Mouse (Mus musculus) forebrain, embryonic 12.5 days (tissue): Measurements from ENCODE around the gene Scfd2. TPM values are rescaled to one million over a fixed set of nuclear protein-coding genes. Genes with fewer than 3 reads are reported as not detected.

ENCODE experiments used
- ATAC-seq: fragments of 200-750 bp; cut with Nextera tagmentation; 2 replicates; pipeline ENCODE4 v1.8.0; 2017; ENCODE audit warnings: moderate TSS enrichment; ENCODE audit not compliant: low FRiP score
- H3K27ac ChIP-seq: fragments of 300-500 bp; sonication (generic); 2 replicates; pipeline ENCODE4 v1.5.1; 2016; ENCODE audit warnings: mild to moderate bottlenecking
- H3K27me3 ChIP-seq: fragments of 300-500 bp; sonication (generic); 2 replicates; pipeline ENCODE4 v1.6.1; 2016; ENCODE audit warnings: mild to moderate bottlenecking
- H3K36me3 ChIP-seq: fragments of 300-500 bp; sonication (generic); replicated peaks from 2 replicates; pipeline ENCODE4 v1.6.1; 2016; ENCODE audit warnings: mild to moderate bottlenecking
- H3K4me1 ChIP-seq: fragments of 300-500 bp; sonication (generic); 2 replicates; pipeline ENCODE4 v1.6.1; 2016
- H3K4me2 ChIP-seq: fragments of 300-500 bp; sonication (generic); 2 replicates; pipeline ENCODE4 v1.6.1; 2016; ENCODE audit warnings: mild to moderate bottlenecking, moderate library complexity
- H3K4me3 ChIP-seq: fragments of 300-500 bp; sonication (generic); replicated peaks from 2 replicates; pipeline ENCODE4 v1.5.1; 2016; ENCODE audit warnings: mild to moderate bottlenecking
- H3K9ac ChIP-seq: fragments of 300-500 bp; sonication (generic); 2 replicates; pipeline ENCODE4 v1.6.1; 2016; ENCODE audit warnings: mild to moderate bottlenecking
- H3K9me3 ChIP-seq: fragments of 300-500 bp; sonication (generic); 2 replicates; pipeline ENCODE4 v1.6.1; 2016
- WGBS: fragments of 180-500 bp; shearing (Covaris S2); methylation state at CpG from one replicate; pipeline ENCODE4 v1.1.7; 2016; 5-methylcytosine and 5-hydroxymethylcytosine counted together
- polyA plus RNA-seq: library from polyadenylated mRNA; unstranded; fragments of >200 nt; fragmentation: Nextera tagmentation; extraction: Ambion mirVana; gene quantifications from 2 replicates; pipeline ENCODE4 v1.2.1, GENCODE M21; 2016

Scfd2 gene
- polyA plus RNA-seq, 1 experiment from 2014 or later, result 17.0 TPM

DNA sequence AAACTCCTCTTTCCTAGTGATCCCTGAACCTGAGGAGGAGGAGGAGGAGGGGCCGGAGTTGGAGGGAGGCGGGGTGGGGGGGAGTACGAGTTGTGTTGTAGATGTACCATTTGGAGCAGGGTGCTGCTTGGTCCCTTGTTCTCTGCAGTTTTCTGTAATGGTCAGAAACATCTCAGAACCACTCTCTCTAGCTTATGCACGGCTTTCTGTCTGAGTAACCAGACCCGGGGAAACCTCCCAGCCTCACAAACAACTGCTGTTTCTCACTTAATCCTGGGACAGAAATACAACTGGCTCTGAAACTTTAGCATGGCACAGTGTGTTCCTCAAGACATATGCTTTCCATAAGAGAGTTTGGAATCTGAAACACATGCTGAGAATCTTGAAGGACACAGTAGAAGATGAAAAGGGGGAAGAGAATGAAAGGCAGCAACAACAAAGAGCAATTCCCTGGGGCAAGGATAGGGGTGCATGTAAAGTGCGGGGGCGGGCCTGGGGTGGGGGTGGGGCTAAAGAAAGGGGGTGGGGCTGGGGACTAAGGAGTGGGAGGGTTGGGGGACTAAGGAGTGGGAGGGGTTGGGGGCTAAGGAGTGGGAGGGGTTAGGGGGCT is 317.0 kb downstream of the Scfd2 start:
- Histone ChIP-seq H3K4me1 (peaks cover 15% of the 10 kb centered on the region), H3K27me3 (no peaks in the 10 kb centered on the region), H3K36me3 (no peaks in the 10 kb centered on the region), H3K4me2 (peak overlapping the region; percentile 39), H3K4me3 (no peak overlapping the region; the same call in 1 of the 2 replicates), H3K9ac (no peak overlapping the region), H3K27ac (peak overlapping the region; percentile 80), H3K9me3 (no peaks in the 10 kb centered on the region)
- 1% methylated on average over 7 of the region's 7 CpGs for WGBS
- peak; percentile 68; the same call in 1 of the 2 replicates for ATAC-seq

DNA sequence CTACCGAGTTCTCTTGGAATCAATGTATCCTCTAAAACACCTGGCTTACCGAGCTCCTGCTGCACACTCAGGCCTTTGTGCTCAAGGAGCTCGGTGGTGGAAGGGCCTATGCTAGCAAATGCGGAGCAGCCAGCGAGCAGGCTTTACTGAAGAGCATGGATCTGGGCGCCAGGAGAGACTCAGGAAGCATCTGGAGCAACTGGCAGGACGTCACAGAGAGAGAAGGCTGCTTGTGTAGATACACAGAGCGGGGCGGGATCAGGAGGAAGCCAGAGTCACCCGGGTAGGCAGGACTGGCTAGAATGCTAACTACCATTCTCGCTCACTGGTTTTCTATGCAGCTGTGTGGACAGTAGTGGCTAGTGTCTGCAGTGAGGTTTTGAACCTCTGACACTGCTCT is 320.2 kb downstream of the Scfd2 start:
- Histone ChIP-seq H3K9me3 (no peaks in the 10 kb centered on the region), H3K27me3 (no peaks in the 10 kb centered on the region), H3K4me3 (no peak overlapping the region), H3K27ac (no peak overlapping the region), H3K36me3 (no peaks in the 10 kb centered on the region), H3K4me1 (peaks cover 15% of the 10 kb centered on the region), H3K4me2 (no peak overlapping the region), H3K9ac (no peak overlapping the region)
- no peak for ATAC-seq
- 83% methylated on average over 11 of the region's 11 CpGs for WGBS

DNA sequence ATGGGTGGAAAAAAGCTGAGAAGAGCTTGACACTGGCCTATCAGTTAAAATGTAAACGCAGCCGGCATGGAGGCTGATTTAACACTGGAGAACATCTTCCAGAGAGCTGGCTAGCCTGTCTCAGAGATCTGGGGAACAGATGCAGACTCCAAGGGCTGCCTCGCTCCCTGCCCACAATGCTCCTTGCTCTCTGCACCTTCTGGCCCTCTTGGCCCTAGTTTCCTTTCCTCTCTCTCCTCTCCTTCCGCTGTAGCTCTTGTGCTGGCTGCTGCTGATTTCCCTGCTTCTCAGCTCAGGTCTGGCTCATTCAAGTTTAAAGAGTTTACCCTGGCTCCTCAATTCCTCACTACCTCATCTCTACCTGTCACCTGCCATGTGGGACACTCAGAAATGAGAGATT is 321.9 kb downstream of the Scfd2 start:
- no peak overlapping the region for H3K4me3 ChIP-seq
- ATAC-seq, result no peak

DNA sequence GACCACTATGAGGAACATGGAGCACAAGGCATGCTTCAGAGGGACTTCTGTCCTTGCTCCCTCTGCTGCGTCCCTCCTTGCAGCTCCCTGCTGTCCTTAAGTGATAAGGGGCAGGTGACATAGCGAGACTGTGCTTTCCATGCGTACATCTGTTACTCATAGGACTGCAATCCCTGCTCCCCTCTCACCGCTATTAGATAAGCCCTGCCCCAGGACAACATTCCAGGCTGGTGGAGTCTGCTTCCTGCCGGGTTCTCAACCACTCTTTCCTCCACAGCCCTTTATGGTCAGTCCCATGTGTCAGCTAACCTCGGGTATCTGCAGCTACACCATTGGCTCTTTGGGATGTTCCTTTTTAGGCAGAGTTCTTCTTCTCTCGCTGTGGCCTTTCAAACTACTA is 323.1 kb downstream of the Scfd2 start:
- WGBS, result 73% methylated on average over 7 of the region's 7 CpGs

More for the DNA sequence above, 321.9 kb downstream of the Scfd2 start:
- H3K4me1 ChIP-seq, result peaks cover 13% of the 10 kb centered on the region
- H3K9me3 ChIP-seq, result no peaks in the 10 kb centered on the region
- WGBS, result 82% methylated on average over 4 of the region's 4 CpGs
- H3K9ac ChIP-seq, result no peak overlapping the region
- H3K27me3 ChIP-seq, result no peaks in the 10 kb centered on the region
- H3K36me3 ChIP-seq, result no peaks in the 10 kb centered on the region
- H3K27ac ChIP-seq, result no peak overlapping the region
- H3K4me2 ChIP-seq, result no peak overlapping the region

DNA sequence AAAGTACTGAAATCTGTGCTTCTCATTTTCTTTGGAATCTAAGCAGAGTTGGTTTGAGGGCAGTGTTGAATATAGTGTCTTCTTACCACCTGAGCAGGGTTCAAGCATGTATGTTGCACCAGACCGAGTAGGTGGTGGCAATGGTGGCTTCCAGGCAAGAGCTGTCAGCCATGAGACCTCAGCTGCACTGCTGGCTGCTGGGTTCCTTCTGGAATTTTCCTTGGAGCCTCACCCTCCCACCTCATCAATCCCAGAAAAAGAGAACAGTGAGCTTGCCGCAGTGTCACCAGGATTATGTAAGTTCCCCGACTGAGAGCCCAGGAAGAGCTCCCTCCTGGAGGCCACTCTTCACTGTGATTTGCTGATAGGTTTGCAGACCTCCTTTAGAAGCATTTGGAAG is 324.4 kb downstream of the Scfd2 start:
- Histone ChIP-seq H3K4me1 (peaks cover 7% of the 10 kb centered on the region), H3K27me3 (no peaks in the 10 kb centered on the region), H3K4me3 (no peak overlapping the region), H3K36me3 (no peaks in the 10 kb centered on the region), H3K27ac (no peak overlapping the region), H3K9me3 (no peaks in the 10 kb centered on the region), H3K4me2 (no peak overlapping the region), H3K9ac (no peak overlapping the region)
- 80% methylated on average over 3 of the region's 3 CpGs for whole genome bisulfite sequencing
- no peak for ATAC-seq

More for the DNA sequence above, 323.1 kb downstream of the Scfd2 start:
- H3K9ac ChIP-seq, result no peak overlapping the region
- ATAC-seq, result no peak
- no peaks in the 10 kb centered on the region for H3K27me3 ChIP-seq
- peaks cover 7% of the 10 kb centered on the region for H3K4me1 ChIP-seq
- H3K9me3 ChIP-seq, result no peaks in the 10 kb centered on the region
- H3K4me3 ChIP-seq, result no peak overlapping the region
- H3K27ac ChIP-seq, result no peak overlapping the region
- no peak overlapping the region for H3K4me2 ChIP-seq
- no peaks in the 10 kb centered on the region for H3K36me3 ChIP-seq

DNA sequence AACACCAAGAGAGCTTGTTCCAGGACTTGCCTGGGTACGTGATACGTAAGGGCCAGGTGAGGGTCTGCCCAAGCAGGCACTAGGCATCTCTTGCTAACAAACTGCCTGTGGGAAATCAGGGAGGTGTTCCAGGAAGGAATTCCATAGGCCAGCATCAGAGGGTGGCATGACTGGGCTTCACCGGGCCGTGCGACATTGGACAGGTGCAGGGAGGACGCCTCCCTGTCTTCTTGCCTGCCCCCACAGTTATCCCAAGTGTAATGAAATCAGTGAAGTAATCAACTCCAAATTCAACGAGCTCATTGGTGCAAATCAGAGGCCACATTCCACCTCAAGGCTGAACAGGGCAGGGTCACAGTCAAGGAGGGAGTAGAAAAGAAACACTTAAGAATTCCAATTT is 324.9 kb downstream of the Scfd2 start:
- 88% methylated on average over 7 of the region's 7 CpGs for WGBS
- Histone ChIP-seq H3K9ac (no peak overlapping the region), H3K4me1 (peaks cover 7% of the 10 kb centered on the region), H3K4me3 (no peak overlapping the region), H3K9me3 (no peaks in the 10 kb centered on the region), H3K36me3 (no peaks in the 10 kb centered on the region), H3K4me2 (no peak overlapping the region), H3K27ac (no peak overlapping the region), H3K27me3 (no peaks in the 10 kb centered on the region)
- no peak for ATAC-seq

DNA sequence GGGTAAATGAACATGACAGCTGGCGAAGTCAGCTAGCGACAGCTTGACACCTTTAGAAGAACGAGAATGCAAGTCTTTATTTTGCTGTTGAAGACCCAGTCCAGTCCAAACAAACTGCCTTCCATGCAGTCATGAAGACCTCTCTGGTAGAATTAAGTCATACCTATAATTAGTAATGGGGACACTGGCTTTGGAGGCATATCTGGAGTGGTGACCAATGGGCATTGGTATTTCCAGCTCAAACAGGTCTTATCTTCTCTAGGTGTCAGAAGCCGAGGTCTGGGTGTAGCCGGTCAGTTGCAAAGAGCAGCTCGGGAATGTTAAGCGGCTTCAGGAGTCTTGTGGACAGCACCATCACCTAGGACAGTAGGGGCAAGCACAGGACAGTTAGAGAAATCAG is 325.5 kb downstream of the Scfd2 start:
- WGBS, result 91% methylated on average over 7 of the region's 7 CpGs
- Histone ChIP-seq H3K36me3 (no peaks in the 10 kb centered on the region), H3K27me3 (no peaks in the 10 kb centered on the region), H3K4me2 (no peak overlapping the region), H3K9me3 (no peaks in the 10 kb centered on the region), H3K4me3 (no peak overlapping the region), H3K4me1 (peaks cover 7% of the 10 kb centered on the region), H3K9ac (no peak overlapping the region), H3K27ac (no peak overlapping the region)
- ATAC-seq, result no peak

DNA sequence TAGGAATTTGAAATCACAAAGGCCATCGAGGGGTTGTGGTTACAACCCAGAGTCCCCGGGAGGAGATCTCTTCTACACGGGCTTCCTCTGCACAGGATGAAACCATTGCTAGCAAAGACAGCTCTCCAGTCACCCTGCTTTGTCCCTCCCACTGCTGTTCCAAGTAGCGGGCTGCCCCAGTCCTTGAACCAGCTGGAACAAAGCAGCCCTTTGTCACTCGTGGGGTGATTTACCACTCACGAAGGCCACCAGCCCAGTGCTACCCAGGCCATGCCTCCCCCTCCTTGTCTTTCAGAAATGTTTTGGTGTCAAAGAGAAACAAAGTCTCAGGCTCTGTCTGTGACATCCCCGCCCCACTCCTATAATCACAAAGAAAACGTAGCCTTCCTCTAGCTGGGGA is 326.1 kb downstream of the Scfd2 start:
- Histone ChIP-seq H3K9me3 (no peaks in the 10 kb centered on the region), H3K27ac (no peak overlapping the region), H3K4me2 (no peak overlapping the region), H3K9ac (no peak overlapping the region), H3K27me3 (no peaks in the 10 kb centered on the region), H3K36me3 (no peaks in the 10 kb centered on the region), H3K4me1 (peaks cover 7% of the 10 kb centered on the region), H3K4me3 (no peak overlapping the region)
- whole genome bisulfite sequencing, result 36% methylated on average over 8 of the region's 8 CpGs
- no peak for ATAC-seq

DNA sequence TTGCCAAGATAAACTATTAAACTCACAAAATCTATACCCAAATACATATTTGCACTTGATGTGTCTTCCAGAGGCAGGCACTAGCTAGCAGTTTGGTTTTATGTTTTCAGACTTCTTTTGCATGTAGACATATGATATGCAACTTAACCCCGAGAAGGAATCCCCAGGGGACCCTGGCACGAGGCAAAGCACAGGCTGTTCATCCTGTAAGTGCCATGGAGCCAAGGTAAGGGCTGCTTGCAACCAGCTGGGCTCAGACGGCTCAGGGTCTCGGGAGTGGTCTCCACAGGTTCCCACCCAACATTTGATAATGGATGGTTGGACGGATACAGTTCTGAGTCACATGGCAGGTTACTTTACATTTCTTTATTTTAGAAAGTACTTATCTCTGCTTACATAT is 327.1 kb downstream of the Scfd2 start:
- Histone ChIP-seq H3K9ac (no peak overlapping the region), H3K27me3 (no peaks in the 10 kb centered on the region), H3K4me1 (peaks cover 7% of the 10 kb centered on the region), H3K27ac (no peak overlapping the region), H3K36me3 (peaks cover 2% of the 10 kb centered on the region; the same call in 1 of the 2 replicates), H3K9me3 (no peaks in the 10 kb centered on the region), H3K4me2 (no peak overlapping the region), H3K4me3 (no peak overlapping the region)
- 80% methylated on average over 5 of the region's 5 CpGs for WGBS
- ATAC-seq, result no peak

DNA sequence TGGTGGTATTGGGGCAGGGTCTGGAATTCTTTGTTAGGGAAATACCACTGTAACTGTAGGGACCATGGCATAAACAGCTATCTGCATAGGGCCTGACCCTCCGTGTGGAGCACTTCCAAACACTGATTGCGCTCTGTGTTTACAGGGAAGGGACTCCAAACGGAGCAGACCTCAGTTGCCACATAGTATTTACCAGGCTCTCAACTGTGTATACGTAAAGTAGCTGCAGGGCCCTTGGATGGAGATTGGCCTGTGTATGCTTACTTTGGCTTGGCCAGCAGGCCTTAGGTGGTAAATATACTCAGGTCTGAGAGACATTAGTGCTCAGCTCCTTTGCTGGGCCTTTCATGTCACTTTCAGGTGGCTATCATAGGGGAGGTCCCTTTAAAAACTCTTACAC is 329.0 kb downstream of the Scfd2 start:
- Histone ChIP-seq H3K9me3 (no peaks in the 10 kb centered on the region), H3K36me3 (peaks cover 19% of the 10 kb centered on the region), H3K4me3 (no peak overlapping the region), H3K4me1 (peaks cover 19% of the 10 kb centered on the region), H3K4me2 (no peak overlapping the region), H3K27ac (no peak overlapping the region), H3K27me3 (no peaks in the 10 kb centered on the region), H3K9ac (no peak overlapping the region)
- 85% methylated on average over 4 of the region's 4 CpGs for WGBS
- no peak for ATAC-seq

DNA sequence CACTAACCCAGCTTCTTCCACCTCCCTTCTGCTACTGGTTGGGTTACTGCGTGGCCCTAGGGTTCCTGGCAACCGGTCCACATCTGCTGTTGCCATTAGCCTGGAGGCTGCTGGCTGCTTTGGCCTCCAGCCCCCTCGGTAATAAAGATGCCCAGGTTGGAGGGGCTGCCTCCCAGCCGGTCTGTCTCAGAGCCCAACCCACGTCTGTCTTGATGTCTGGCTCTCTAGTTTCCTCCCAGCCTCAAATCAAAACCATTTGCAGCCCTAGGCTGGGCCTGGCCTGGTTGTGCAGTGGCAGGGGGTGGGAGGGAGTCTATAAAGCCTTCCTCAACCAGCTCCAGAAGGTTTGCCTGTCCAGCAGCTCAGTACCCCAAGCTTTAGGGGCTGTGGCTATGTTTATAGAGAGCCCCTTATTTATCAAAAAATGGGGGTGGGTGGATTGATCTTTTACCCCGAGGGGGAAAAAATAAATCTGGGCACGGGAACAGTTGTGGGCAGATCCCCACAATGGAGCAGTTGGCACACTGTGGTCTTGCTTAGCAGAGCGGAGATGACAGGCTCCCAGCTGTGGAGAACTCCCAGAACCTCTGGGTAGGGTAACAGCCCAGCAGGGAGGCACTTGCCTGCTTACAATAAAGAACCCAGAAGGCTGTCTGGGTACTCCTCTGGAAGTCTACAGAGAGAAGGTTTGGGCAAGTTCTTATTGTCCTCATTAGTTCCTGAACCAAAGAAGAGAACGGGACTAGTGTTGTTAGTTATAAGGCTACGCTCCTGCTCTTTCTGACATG is 329.8 kb downstream of the Scfd2 start:
- H3K4me2 ChIP-seq, result no peak overlapping the region
- ATAC-seq, result no peak
- H3K9ac ChIP-seq, result no peak overlapping the region
- 73% methylated on average over 10 of the region's 10 CpGs for WGBS
- no peak overlapping the region for H3K27ac ChIP-seq
- H3K4me3 ChIP-seq, result no peak overlapping the region
- H3K9me3 ChIP-seq, result no peaks in the 10 kb centered on the region
- no peaks in the 10 kb centered on the region for H3K27me3 ChIP-seq
- H3K36me3 ChIP-seq, result peaks cover 21% of the 10 kb centered on the region
- H3K4me1 ChIP-seq, result peaks cover 26% of the 10 kb centered on the region

DNA sequence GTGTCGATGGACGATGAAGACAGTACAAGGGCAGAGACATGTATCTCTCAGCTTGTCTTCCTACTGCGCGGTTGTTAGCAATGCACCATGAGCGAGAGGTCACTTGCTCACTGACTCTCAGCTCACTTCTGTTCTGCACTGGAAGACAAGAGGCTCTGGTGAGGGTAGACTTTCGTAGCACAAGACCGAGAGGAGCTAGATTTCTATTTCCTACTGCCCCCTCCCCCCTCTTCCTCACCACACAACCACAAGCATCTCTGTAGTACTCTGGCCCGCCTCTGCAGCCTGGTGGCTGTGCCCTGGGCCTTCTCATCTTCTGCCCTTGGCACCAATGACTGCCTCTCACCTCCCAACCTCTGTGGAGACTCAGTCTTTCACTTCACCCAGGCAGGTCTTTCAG is 331.1 kb downstream of the Scfd2 start:
- no peak for ATAC-seq
- Histone ChIP-seq H3K4me1 (peaks cover 32% of the 10 kb centered on the region), H3K9me3 (no peaks in the 10 kb centered on the region), H3K27me3 (no peaks in the 10 kb centered on the region), H3K4me2 (no peak overlapping the region), H3K36me3 (peaks cover 21% of the 10 kb centered on the region), H3K9ac (no peak overlapping the region), H3K4me3 (no peak overlapping the region), H3K27ac (no peak overlapping the region)
- 88% methylated on average over 8 of the region's 8 CpGs for WGBS

DNA sequence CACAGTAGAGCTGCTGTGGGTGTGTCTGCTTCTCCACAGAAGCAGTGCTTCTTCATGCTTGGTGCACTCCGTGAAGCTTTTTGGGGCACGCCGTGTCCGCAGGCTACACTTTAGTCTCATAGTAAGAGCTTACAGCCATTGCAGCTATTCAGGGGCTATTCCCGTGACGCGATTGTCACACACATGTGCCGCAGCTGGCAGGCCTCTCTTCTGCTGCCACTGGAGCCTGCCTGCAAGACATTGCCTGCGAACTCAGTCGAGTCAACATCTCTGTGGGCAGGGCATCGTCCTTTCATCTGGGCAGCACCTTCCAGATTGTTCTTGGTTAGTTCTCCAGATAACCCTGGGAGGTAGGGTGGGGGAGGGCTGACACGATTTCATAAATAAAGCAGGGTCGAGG is 331.8 kb downstream of the Scfd2 start:
- Histone ChIP-seq H3K4me2 (no peak overlapping the region), H3K27ac (no peak overlapping the region), H3K9ac (no peak overlapping the region), H3K4me1 (peaks cover 30% of the 10 kb centered on the region), H3K9me3 (no peaks in the 10 kb centered on the region), H3K27me3 (no peaks in the 10 kb centered on the region), H3K36me3 (peaks cover 21% of the 10 kb centered on the region), H3K4me3 (no peak overlapping the region)
- 90% methylated on average over 13 of the region's 13 CpGs for WGBS
- ATAC-seq, result no peak
